Mouse (Mus musculus): ENCODE results near the gene Sh3gl3.

DNA sequence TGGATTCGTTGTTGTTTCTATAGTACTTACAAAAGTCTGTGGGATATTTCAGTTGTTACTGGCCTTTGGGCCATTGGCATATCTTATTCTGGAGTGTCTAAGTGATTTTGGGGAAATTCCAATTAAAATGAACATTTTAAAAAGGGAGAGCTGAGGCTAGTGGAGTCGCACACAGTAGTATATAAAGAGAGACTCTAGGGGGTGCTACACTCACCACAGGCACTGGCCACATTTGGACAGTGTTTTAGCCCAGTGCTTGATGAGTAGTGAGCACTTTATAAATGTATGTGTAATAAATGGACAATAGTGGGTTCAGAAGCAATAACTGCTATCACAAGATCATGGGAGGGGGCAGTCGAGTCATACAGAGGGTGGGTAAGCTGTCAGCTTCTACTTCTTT lies 2.6 kb downstream of the Sh3gl3 start:
- TF ChIP-seq CHD2 (IDR thresholded peaks at IDR 0.05; ENCODE audit: low read depth, low read length) (no peak), ZNF384 (IDR thresholded peaks at IDR 0.05; ENCODE audit: low read depth, low read length) (no peak), ZC3H11A (IDR thresholded peaks at IDR 0.05; ENCODE audit: borderline replicate concordance, low read depth, low read length) (no peak)

Data from ES-E14 (cell line).